Mouse (Mus musculus): ENCODE measurements around the gene Filip1.

DNA sequence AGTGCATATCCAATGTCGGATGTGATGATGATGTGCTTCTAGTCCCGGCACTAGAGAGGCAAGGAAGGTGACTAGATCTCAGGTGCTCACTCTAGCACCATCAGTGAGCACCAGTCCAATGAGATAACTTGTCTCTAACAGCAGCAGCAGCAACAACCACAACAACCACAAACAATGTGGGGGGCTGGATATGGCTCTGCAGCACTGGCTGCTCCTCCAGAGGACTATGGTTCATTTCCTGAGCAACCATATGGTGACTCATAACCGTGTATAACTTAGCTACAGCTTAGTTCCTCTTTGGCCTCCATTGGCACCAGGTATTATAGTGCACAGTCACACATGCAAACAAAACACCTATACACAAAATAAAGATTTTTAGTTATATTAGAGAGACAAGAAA, 202.1 kb downstream of the Filip1 start:
- TF ChIP-seq CTCF (IDR thresholded peaks at IDR 0.05; ENCODE audit: extremely low read depth, insufficient read depth, low read length) (no peak), POLR2A (IDR thresholded peaks at IDR 0.05; ENCODE audit: extremely low read depth, insufficient read depth, low read length) (no peak)
